Mouse (Mus musculus): ENCODE measurements at regions not wholly inside any gene's neighbourhood (a gene's known extent, or its start where the extent isn't known, plus 50 kb on each side); places are given as distances from the start of the nearest gene placed in this dataset.

- no peak for TF ChIP-seq POLR2A (IDR thresholded peaks at IDR 0.05; ENCODE audit: extremely low read depth, insufficient read depth, low read length)
- no peak for TF ChIP-seq CTCF (IDR thresholded peaks at IDR 0.05; ENCODE audit: low read depth, low read length)
These were observed 102.6 kb upstream of the Tgfbr2 start for GRCm38 (mm10) chr9:116277736-116278135.
